Mouse (Mus musculus) liver, embryonic 11.5 days (tissue): ENCODE results near the gene Ktn1. TPM values are rescaled to one million over a fixed set of nuclear protein-coding genes. Genes with fewer than 3 reads are reported as not detected.
A peak's percentile ranks its signal among the peaks of the same experiment; 100 is the strongest.

Experiments
- ATAC-seq: fragments of 200-750 bp; cut with Nextera tagmentation; replicated peaks from 2 replicates; pipeline ENCODE4 v1.8.0; 2017; ENCODE audit warnings: moderate number of reproducible peaks, mild to moderate bottlenecking, moderate TSS enrichment, moderate library complexity; ENCODE audit not compliant: low FRiP score
- DNase-seq: peaks from one replicate; pipeline ENCODE4 v3.0.0-alpha.2; 2017; ENCODE audit warnings: low spot score
- H3K27ac ChIP-seq: fragments of 300-500 bp; sonication (generic); 2 replicates; pipeline ENCODE4 v1.5.1; 2014; ENCODE audit warnings: mild to moderate bottlenecking, low read depth, low read length, control low read depth
- H3K27me3 ChIP-seq: fragments of 300-500 bp; sonication (generic); replicated peaks from 2 replicates; pipeline ENCODE4 v1.6.1; 2014; ENCODE audit warnings: low read length, mixed read lengths; ENCODE audit not compliant: control insufficient read depth, insufficient read depth
- H3K36me3 ChIP-seq: fragments of 300-500 bp; sonication (generic); 2 replicates; pipeline ENCODE4 v1.6.1; 2014; ENCODE audit warnings: mild to moderate bottlenecking, low read length, moderate library complexity, mixed read lengths; ENCODE audit not compliant: control insufficient read depth, insufficient read depth
- H3K4me1 ChIP-seq: fragments of 300-500 bp; sonication (generic); replicated peaks from 2 replicates; pipeline ENCODE4 v1.6.1; 2014; ENCODE audit warnings: low read length, mixed read lengths; ENCODE audit not compliant: control insufficient read depth, insufficient read depth
- H3K4me2 ChIP-seq: fragments of 300-500 bp; sonication (generic); 2 replicates; pipeline ENCODE4 v1.6.1; 2014; ENCODE audit warnings: mild to moderate bottlenecking, control low read depth, moderate library complexity
- H3K4me3 ChIP-seq: fragments of 300-500 bp; sonication (generic); 2 replicates; pipeline ENCODE4 v1.5.1; 2014; ENCODE audit warnings: low read depth, low read length, control low read depth
- H3K9ac ChIP-seq: fragments of 300-500 bp; sonication (generic); 2 replicates; pipeline ENCODE4 v1.6.1; 2014; ENCODE audit warnings: low read depth, low read length, control low read depth
- H3K9me3 ChIP-seq: fragments of 300-500 bp; sonication (generic); 2 replicates; pipeline ENCODE4 v1.6.1; 2016; ENCODE audit warnings: low read length, inconsistent platforms, mixed read lengths; ENCODE audit not compliant: control insufficient read depth
- WGBS: fragments of 180-500 bp; shearing (Covaris S2); extraction: QIAGEN DNeasy Blood & Tissue Kit; methylation state at CpG from one replicate; pipeline ENCODE4 v1.1.7; 2014; 5-methylcytosine and 5-hydroxymethylcytosine counted together
- polyA plus RNA-seq: library from polyadenylated mRNA; unstranded; fragments of >200 nt; fragmentation: Nextera tagmentation; extraction: Ambion mirVana; gene quantifications from 2 replicates; pipeline ENCODE4 v1.2.1, GENCODE M21; 2014

Gene Ktn1
- polyA plus RNA-seq, 1 experiment from 2014 or later: 45.0 TPM

DNA sequence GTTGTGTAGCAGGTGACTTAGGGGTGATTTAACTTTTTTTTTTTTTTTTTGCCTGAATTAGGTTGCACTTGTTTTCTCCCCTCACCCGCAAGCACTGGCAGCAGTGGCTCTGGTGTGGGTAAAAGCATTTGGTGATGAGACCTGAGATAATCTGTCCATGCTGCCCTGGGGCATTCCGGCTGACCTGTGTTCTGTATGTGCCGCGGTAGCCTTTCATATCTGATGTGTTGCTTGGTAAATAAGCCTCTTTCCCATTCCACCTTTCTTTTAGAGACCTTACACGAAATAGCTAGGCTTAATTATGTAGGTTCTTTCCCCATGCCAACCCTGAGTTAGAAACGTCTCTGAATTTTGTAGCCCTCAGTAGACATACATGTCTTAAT is 2.1 kb downstream of the Ktn1 start:
- H3K4me2 ChIP-seq: peak overlapping the region; percentile 92
- ATAC-seq: no peak
- no peak for DNase-seq
- H3K9ac ChIP-seq: peak overlapping the region; percentile 85
- no peaks in the 10 kb centered on the region for H3K36me3 ChIP-seq
- H3K4me1 ChIP-seq: peaks cover 9% of the 10 kb centered on the region
- H3K27me3 ChIP-seq: no peaks in the 10 kb centered on the region
- 36% methylated on average over 6 of the region's 6 CpGs for WGBS
- H3K27ac ChIP-seq: no peak overlapping the region
- peak overlapping the region; percentile 85 for H3K4me3 ChIP-seq
- no peaks in the 10 kb centered on the region for H3K9me3 ChIP-seq

DNA sequence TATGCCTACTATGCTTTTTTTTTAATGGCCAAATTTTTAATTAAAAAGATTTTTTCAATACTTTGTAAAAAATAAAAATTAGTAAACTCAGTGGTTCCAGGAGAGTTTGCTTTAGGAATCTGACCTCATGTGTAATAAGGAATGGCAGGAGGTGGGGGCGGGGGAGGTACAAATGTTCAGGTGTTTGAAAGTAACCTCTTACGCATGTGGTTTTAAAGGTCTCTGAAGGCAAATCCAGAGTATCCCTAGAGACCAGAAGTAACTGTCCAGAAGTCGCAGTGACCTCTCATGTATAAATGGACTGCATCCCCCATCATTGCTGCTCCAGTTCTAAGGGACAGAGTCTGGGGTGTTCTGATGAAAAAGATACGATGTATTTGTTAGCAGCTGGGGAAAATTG is 3.0 kb downstream of the Ktn1 start:
- Histone ChIP-seq H3K9ac (no peak overlapping the region), H3K4me2 (no peak overlapping the region), H3K9me3 (no peaks in the 10 kb centered on the region), H3K4me3 (no peak overlapping the region), H3K27ac (no peak overlapping the region), H3K4me1 (peaks cover 9% of the 10 kb centered on the region), H3K36me3 (peaks cover 2% of the 10 kb centered on the region; the same call in 1 of the 2 replicates), H3K27me3 (no peaks in the 10 kb centered on the region)
- ATAC-seq: no peak
- DNase-seq: no peak
- WGBS: 81% methylated on average over 4 of the region's 4 CpGs

DNA sequence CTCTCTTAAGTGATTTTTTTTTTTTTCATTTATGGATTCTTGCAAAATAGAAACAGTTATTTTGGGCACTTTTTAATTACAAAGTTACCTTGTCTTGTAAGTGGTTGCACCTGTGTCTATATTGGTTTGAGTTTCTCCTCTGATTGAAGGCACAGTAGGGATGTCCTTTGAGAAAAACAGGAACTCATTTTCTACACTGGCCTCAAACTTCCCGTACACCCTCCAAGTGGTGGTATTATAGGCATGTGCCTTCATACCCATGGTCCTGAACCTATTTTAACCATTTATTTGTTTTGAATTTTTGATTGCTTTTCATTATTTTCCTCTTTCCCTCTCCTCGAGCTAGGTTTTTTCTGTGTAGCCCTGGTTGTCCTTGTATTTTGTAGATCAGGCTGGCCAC is 7.2 kb downstream of the Ktn1 start:
- no peaks in the 10 kb centered on the region for H3K27me3 ChIP-seq
- H3K4me3 ChIP-seq: no peak overlapping the region
- no peak overlapping the region for H3K4me2 ChIP-seq
- WGBS: 66% methylated on average over 2 of the region's 2 CpGs
- peaks cover 10% of the 10 kb centered on the region for H3K4me1 ChIP-seq
- no peak for DNase-seq
- peaks cover 4% of the 10 kb centered on the region; the same call in 1 of the 2 replicates for H3K36me3 ChIP-seq
- ATAC-seq: no peak
- H3K9me3 ChIP-seq: no peaks in the 10 kb centered on the region
- no peak overlapping the region for H3K9ac ChIP-seq
- no peak overlapping the region for H3K27ac ChIP-seq

DNA sequence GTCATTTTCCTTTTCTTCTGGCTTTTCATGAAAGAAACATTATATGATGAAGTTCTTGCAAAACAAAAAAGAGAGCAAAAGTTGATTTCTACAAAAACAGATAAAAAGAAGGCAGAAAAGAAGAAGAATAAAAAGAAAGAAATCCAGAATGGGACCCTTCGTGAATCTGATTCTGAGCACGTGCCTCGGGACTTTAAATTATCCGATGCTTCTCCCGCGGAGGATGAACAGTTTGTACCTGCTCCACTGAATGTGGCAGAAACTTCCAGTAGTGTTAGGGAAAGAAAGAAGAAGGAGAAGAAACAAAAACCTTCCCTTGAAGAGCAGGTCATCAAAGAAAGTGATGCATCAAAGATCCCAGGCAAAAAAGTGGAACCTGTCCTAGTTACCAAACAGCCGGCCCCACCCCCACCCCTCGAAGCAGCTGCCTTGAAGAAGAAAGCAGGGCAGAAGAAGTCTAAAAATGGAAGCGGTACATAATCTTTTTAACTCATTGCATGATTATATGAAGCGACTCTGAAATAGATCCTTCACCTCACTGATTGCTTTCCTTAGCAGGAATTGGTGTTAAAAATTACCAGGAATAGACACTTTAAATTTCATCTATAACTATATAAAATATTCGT is 15.7 kb downstream of the Ktn1 start:
- Histone ChIP-seq H3K27ac (no peak overlapping the region), H3K4me1 (no peaks in the 10 kb centered on the region), H3K9ac (no peak overlapping the region), H3K4me3 (no peak overlapping the region), H3K4me2 (no peak overlapping the region), H3K36me3 (peaks cover 5% of the 10 kb centered on the region), H3K27me3 (no peaks in the 10 kb centered on the region), H3K9me3 (no peaks in the 10 kb centered on the region)
- 84% methylated on average over 11 of the region's 11 CpGs for WGBS
- ATAC-seq (no peak), DNase-seq (no peak)

DNA sequence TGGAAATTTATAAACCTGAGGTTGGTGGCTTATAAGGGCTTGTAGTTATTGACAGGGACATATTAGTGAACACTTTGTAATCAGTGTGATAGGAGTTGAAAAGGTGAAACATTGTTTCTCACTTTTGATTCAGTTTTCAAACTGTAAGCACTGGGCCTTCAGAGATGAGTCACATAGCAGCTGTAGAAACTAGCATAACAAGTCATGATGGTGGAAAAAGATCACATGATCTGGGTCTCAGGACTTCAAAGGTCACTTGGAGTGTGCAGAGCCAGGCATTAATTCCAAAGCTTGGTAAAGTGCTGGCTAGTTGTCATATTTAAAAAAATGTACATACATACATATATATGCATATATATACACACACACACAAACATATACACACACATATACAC is 16.2 kb downstream of the Ktn1 start:
- H3K9ac ChIP-seq: no peak overlapping the region
- ATAC-seq (no peak), DNase-seq (no peak)
- H3K4me3 ChIP-seq: no peak overlapping the region
- H3K4me2 ChIP-seq: no peak overlapping the region
- peaks cover 5% of the 10 kb centered on the region for H3K36me3 ChIP-seq
- no peak overlapping the region for H3K27ac ChIP-seq
- no peaks in the 10 kb centered on the region for H3K4me1 ChIP-seq
- H3K9me3 ChIP-seq: no peaks in the 10 kb centered on the region
- no peaks in the 10 kb centered on the region for H3K27me3 ChIP-seq

DNA sequence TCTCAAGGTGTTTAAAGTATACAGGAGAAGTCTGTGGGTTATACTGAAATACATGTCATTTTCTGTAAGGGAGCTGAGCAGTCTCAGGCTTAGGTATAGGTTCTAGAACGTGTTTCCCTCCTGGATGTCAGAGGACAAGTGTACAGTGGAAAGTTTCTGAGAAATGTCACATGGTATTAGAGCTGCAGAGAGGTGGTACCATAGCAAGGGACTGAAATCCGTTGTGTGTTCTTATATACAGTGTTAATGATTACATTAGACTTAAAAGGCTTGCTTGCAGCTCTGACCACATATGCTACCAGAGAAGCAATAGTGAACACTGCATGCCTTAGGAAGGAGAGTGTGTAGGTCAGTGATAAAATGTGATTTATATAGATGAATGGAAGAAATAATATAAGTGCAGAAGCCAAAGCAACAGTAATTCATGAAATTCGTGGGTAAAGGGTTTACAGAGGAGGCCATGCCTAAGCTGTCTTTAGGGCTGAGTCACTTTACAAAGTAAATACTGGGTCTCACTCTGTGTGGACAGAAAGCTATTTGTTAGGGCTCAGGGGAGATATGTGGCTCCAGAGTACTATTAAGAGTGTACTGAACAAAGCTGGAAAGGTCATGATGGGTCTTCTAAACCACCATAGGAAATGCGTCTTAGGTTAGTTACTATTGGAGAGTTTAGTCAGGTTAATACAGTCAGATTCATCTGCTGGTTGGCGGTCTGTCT is 17.0 kb downstream of the Ktn1 start:
- Histone ChIP-seq H3K27ac (no peak overlapping the region), H3K4me3 (no peak overlapping the region), H3K4me1 (no peaks in the 10 kb centered on the region), H3K9me3 (no peaks in the 10 kb centered on the region), H3K9ac (no peak overlapping the region), H3K36me3 (peaks cover 5% of the 10 kb centered on the region), H3K27me3 (no peaks in the 10 kb centered on the region), H3K4me2 (no peak overlapping the region)
- WGBS: 79% methylated on average over 5 of the region's 5 CpGs
- DNase-seq (no peak), ATAC-seq (no peak)

DNA sequence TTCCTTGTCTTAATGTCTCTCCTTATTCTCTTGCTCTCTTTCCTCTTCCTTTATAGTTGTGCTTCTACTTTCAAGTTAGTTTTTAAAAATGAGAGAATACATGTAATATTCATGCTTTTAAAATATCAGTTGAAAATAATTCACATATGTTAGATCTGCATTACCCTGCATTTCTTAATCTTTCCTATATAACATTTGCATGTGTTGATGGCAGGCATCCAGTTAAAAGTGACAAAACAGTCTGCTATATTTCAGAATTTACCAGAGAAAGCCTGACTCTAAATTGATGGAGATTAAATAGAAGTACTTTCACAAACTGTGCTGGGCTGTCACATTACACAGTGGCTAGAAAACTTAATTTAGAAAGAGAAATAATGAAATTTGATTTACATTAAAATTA is 19.8 kb downstream of the Ktn1 start:
- Histone ChIP-seq H3K36me3 (peaks cover 7% of the 10 kb centered on the region), H3K9me3 (no peaks in the 10 kb centered on the region), H3K4me3 (no peak overlapping the region), H3K27ac (no peak overlapping the region), H3K4me1 (no peaks in the 10 kb centered on the region), H3K4me2 (no peak overlapping the region), H3K9ac (no peak overlapping the region), H3K27me3 (no peaks in the 10 kb centered on the region)
- no peak for DNase-seq
- ATAC-seq: no peak

DNA sequence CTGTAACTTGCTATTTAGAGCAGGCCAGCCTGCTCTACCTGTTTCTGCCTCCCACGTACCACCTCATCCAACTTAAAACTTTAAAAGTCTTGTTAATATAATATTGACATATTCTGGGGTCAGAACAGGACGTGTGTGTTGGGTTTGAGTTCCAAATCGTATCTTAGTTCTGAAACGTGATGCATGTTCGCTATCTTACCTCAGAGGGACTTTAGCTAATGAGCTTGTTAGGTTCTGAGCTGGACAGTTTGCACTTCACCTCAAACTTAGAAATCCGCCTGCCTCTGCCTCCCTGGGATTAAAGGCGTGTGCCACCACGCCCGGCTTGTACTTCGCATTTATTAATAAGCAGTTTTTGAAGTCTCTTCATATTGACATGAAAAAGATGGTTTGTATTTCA is 34.6 kb downstream of the Ktn1 start:
- Histone ChIP-seq H3K27ac (no peak overlapping the region), H3K36me3 (peaks cover 34% of the 10 kb centered on the region)
- DNase-seq: no peak

DNA sequence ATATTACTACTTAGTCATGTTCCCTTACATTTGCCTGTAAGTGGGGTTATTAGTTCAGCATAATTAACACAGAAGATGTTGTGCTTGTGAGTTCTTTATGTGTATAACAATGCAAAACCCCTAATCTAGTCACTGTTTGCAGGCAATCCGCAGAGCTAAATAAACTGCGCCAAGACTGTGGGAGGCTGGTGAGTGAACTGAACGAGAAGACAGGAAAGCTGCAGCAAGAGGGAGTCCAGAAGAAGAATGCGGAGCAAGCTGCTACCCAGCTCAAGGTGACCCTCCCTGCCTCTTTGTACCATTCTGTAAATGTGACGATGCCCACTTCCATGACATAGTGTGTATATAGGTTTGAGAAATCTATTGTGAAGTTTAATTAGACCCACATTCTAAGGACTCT is 36.3 kb downstream of the Ktn1 start:
- Histone ChIP-seq H3K36me3 (peaks cover 32% of the 10 kb centered on the region), H3K4me3 (no peak overlapping the region), H3K4me2 (no peak overlapping the region), H3K9me3 (no peaks in the 10 kb centered on the region), H3K4me1 (no peaks in the 10 kb centered on the region), H3K27me3 (no peaks in the 10 kb centered on the region), H3K27ac (no peak overlapping the region), H3K9ac (no peak overlapping the region)
- 95% methylated on average over 5 of the region's 5 CpGs for WGBS
- ATAC-seq (no peak), DNase-seq (no peak)

More for the DNA sequence above, 34.6 kb downstream of the Ktn1 start:
- Histone ChIP-seq H3K4me1 (no peaks in the 10 kb centered on the region), H3K9ac (no peak overlapping the region), H3K4me2 (no peak overlapping the region), H3K9me3 (no peaks in the 10 kb centered on the region), H3K4me3 (no peak overlapping the region), H3K27me3 (no peaks in the 10 kb centered on the region)
- ATAC-seq: no peak
- WGBS: 90% methylated on average over 10 of the region's 10 CpGs
